Mouse (Mus musculus) retina, postnatal 1 day (tissue): ENCODE measurements around the gene Trim2.

Experiments used
- DNase-seq: peaks from one replicate; pipeline ENCODE4 v3.0.0-alpha.2; 2012

Trim2 gene

GRCm38 (mm10) chr3:84181717-84182116 lies 125.0 kb downstream of the Trim2 start:
- no peak for DNase-seq

GRCm38 (mm10) chr3:84181102-84181501 lies 125.6 kb downstream of the Trim2 start:
- no peak for DNase-seq

DNA sequence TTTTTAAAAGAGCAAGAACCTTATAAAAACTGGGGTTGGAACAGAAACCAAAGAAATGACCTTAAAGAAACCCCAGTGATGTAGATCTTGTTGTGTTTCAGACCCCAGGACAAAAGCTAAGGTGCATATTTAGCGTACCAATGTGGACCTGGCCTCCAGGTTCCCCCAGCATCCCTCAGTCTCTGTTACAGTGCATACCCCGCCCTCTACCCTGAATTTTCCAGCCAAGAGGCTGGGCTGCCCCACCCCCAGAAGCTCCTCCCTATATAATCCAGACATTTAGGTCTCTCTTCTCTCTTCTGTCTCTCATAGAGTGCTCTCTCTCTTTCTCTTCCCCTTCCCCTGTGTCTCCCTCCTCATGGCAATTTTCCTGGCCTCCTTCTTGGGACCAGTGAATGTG lies 126.4 kb downstream of the Trim2 start:
- DNase-seq: no peak

GRCm38 (mm10) chr3:84177834-84178233 lies 128.8 kb downstream of the Trim2 start:
- DNase-seq: no peak

- peak; percentile 85 for DNase-seq
These were observed 131.1 kb downstream of the Trim2 start for GRCm38 (mm10) chr3:84175337-84176315.

GRCm38 (mm10) chr3:84173581-84174154 lies 133.0 kb downstream of the Trim2 start, which contains the start of gene Gm6525:
Gm6525 (plus strand) TSS chr3:84174104.
- DNase-seq: no peak

- DNase-seq: no peak
These were observed 134.3 kb downstream of the Trim2 start for GRCm38 (mm10) chr3:84172406-84172805.

DNA sequence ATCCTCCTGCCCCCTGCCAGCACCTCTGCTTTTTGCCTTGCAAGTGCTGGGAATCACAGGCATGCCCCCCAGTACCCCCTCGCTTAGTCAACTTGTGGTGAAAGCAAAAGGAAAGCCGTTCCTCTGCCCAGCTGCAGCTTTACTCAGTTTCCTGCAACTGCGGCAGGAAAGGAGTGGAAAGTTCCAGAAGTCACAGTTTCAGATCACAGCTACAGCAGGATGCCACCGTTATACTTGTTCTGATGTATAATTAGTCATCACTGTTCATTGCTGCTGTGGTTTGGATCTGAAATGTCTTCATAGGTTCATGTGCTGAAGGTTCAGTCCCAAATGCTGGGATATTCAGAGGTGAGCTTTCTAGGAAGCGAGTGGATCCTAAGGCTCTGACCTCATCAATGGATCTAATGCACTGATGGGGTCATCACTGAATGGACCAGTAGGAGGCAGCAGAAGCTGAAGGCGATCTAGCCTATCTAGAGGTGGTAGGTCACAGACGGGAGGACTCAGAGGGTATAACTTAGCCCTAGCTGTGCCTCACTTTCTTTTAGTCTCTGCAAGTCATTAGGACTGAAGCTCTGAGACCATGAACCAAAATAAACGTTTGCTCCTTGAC lies 137.2 kb downstream of the Trim2 start:
- DNase-seq: no peak

- no peak for DNase-seq
These were observed 137.7 kb downstream of the Trim2 start for GRCm38 (mm10) chr3:84168943-84169342.

DNA sequence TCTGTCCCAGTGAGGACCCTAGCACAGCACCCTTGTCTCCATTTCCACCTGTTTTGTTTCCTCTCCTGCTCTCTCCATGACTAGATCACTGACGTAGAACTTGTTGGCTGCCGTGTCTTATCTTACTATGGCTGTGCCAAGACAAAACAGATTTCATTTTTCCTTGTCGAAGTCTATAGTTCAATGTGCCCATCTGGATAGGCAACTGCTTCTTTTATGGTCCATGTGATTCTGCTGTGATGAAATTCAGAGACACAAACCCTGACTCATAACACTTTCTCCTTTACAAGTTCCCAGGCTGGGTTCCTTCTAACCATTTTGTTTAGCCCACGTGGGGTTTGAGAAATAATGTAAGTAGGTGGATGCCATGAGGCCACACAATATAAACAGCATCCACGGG lies 140.6 kb downstream of the Trim2 start:
- DNase-seq: no peak

GRCm38 (mm10) chr3:84165391-84165790 lies 141.3 kb downstream of the Trim2 start:
- DNase-seq: no peak

- no peak for DNase-seq
These were observed 148.9 kb downstream of the Trim2 start for GRCm38 (mm10) chr3:84157559-84158350.

DNA sequence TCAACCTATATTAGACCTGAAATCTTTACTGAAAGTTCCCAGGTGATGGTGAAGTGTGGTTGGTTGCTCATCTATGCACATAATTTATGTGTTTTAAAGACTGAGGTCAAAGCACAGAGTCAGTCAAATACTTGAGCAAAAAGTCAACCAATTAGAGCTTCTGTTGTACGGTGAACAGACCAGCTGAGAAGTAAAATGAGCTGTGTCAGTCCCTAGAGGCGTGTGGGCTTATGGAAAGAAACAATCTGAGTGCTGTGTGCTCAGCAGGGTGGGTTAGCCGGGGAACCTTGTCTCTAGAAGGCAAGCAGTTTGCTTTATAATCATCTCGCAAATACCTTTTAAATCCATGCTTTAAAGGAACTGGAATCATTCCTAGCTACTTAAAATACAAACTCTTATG lies 149.7 kb downstream of the Trim2 start:
- DNase-seq: no peak

GRCm38 (mm10) chr3:84156105-84156504 lies 150.6 kb downstream of the Trim2 start:
- no peak for DNase-seq

DNA sequence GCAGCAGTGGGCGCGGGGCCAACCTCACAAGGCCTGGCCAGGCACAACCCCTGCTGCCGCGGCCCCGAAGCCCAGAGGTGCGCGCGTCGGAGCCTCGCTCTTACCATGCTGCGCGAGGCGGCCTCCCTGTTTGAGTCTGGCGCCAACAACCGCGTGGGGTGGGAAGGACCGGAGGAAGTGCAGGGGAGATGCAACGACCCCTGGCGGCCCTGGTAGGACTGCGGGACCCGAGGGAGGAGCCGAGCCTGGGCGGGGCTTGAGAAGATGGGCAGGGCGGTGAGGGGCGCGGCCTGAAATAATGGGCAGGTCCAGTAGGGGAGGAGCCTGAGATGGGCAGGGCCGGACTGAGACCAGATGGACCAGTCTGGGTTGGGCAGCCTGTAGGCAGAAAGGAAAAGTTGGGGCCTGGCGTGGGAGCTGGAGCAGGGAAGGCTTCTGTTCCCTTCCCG lies 151.1 kb downstream of the Trim2 start, which contains the start of gene Mnd1:
TSS of gene Mnd1 (minus strand) at position 229 of the 449 bp plus-strand sequence.
- peak; percentile 98 for DNase-seq

DNA sequence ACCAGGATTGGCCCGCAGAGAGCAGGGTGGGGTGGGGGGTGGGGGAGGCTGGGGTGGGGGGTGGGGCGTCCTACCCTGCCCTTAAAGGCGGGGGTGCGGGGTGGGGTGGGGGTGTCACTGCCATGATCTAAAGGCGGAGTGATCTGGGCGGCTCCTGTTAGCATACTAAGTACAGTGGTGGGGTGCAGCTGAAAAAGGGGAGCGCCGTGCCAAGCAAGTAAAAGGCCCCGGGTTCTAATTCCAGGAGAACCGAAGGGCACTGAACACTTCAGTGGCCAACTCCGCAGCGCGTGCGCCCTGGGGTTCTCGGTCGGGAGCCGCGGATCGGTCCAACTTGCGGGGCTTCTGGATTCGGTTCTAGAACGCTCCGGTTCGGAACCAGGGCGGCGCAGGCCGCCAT lies 151.5 kb downstream of the Trim2 start:
- DNase-seq: no peak

DNA sequence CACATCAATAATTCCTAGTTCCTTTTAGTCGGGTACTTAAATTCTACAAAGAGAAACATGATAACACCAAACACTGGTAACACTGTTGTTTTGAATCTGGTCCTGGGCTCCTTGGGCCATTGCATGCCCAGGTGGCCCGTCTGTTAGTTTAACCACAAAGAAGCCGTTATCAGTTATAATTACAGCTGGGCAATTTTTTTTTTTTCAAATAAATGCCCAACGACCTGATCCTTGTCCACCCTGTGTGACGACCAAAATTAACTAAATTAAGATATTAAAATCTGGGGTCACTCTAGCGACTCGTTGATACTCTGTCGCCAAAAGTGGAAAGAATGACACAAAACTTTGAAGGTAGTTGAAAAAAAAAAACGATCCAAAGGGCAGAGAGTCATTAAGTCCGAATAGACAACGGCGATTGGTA lies 151.9 kb downstream of the Trim2 start:
- DNase-seq: no peak

DNA sequence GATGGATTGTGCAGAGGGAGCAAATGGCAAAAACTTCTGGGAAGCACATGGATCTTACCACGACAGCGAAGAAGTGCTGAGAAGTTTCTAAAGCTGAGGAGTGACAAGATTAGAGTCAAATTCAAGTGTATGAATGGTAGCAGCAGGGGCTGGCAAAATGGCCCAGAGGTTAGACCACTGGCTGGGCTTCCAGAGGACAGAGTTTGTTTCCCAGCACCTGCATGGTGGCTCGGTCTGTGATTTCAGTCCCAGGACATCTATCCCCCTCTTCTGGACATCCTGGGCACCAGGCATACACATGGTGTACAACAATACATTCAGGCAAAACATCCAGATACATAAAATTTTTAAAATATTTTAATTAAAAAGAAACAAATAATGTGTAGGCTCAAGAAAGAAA lies 156.8 kb downstream of the Trim2 start:
- no peak for DNase-seq

- no peak for DNase-seq
These were observed 165.7 kb downstream of the Trim2 start for GRCm38 (mm10) chr3:84140947-84141346.

- DNase-seq: no peak
These were observed 170.2 kb downstream of the Trim2 start for GRCm38 (mm10) chr3:84136509-84136908.

GRCm38 (mm10) chr3:84135933-84136332 lies 170.7 kb downstream of the Trim2 start:
- no peak for DNase-seq

GRCm38 (mm10) chr3:84135387-84135786 lies 171.3 kb downstream of the Trim2 start:
- DNase-seq: peak; percentile 26

DNA sequence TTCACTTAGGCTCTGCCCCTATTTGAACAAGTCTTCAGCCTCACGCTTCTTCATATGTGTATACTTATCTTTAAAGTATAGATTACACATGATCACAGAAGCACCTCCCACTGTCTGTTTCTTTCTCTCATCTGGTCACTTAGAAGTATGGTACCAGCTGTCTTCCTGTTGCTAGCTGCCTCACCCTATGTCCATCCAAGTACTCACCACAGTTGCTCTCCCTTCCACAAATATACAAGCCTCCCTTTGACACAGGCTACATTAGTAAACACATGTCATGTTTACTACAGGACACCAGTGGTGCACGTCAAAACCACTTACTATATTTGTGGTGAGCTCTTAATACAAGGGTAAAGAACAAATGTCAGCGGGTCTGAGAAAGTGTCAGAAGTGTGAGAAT lies 175.3 kb downstream of the Trim2 start:
- no peak for DNase-seq
